Mouse (Mus musculus): ENCODE measurements around the gene Nat9. TPM values are rescaled to one million over a fixed set of nuclear protein-coding genes. Genes with fewer than 3 reads are reported as not detected.

Gene Nat9
- polyA plus RNA-seq, 1 experiment from 2014 or later, result 24.1 TPM

DNA sequence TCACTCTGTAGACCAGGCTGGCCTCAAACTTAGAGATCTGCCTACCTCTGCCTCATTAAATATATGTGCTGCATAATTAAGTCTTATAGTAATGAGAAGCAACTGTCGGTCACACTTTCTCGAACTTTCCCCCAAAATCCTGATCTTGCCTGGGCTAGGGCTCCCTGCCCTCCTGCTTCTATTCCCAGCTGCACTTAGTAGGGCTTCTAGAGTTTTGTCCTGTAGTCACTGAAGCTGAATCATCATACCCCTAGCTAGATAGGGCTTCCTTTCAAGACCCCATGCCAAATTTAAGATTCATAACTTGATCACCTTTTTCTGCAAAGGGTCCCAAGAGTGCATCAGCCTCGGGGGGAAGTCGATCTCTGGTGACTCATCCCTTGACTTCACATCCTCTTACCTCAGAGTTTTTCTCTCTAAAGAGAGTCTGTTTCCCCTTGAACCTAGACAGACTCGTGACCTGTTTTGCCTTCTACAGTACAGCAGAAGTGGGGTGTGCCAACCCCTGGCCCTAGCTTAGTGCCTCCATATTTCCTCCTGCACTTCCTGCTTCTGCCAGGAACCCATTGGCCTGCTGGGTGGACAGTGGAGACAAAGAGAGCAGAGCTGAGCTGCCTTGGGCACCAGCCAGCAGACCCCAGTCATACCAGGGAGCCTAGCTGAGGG is 48.9 kb downstream of the Nat9 start:
- Histone ChIP-seq H3K27me3 (no peaks in the 10 kb centered on the region), H3K9me3 (no peaks in the 10 kb centered on the region), H3K4me1 (replicated peaks) (no peaks in the 10 kb centered on the region), H3K36me3 (no peaks in the 10 kb centered on the region), H3K9ac (no peak overlapping the region), H3K4me3 (no peak overlapping the region), H3K4me2 (no peak overlapping the region), H3K27ac (replicated peaks) (no peak overlapping the region)
- WGBS, result 83% methylated on average over 5 of the region's 5 CpGs
- no peak for ATAC-seq (ENCODE audit: low read depth)

DNA sequence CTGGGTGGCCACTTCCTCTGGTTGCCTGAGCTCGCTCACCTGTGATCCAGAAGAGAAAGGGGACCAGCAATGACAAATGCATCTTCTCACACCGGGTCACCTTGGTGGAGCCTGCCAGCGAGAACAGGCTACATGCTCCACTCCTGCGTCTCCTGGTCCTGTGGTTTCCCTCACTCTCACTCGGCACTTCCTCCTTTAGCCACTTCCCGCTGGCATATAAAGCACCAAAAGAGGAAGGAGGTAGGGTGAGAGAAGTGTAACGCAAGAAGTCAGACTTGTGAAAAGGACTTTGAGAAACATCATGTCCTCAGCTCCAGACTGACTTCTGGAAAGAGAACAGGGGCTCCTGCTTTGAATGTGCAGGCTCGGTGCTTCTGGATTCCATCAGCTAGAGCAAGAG is 53.9 kb downstream of the Nat9 start, which contains the start of gene Cd300lf:
TSS of gene Cd300lf (minus strand) at position 193 of the 400 bp plus-strand sequence.
- Histone ChIP-seq H3K4me1 (replicated peaks) (no peaks in the 10 kb centered on the region), H3K4me3 (no peak within 1 kb of the TSS), H3K36me3 (no peaks in the 10 kb centered on the region), H3K27ac (replicated peaks) (no peak within 1 kb of the TSS), H3K9me3 (no peaks in the 10 kb centered on the region), H3K4me2 (no peak within 1 kb of the TSS), H3K9ac (no peak within 1 kb of the TSS), H3K27me3 (no peaks in the 10 kb centered on the region)
- no peak for ATAC-seq (ENCODE audit: low read depth)
- 72% methylated on average over 8 of the region's 8 CpGs for WGBS

Other genes starting within 250 kb of the Nat9 start
- not detected in 2 replicates for gene Cd300c, start 218.7 kb downstream of the Nat9 start, polyA plus RNA-seq (2015; fragmentation: Nextera tagmentation; extraction: Ambion mirVana)
- gene Cd300ld, start 197.9 kb downstream of the Nat9 start, polyA plus RNA-seq (2015; fragmentation: Nextera tagmentation; extraction: Ambion mirVana), result 0.22 TPM in 1 of 2 replicates, not detected in the other
- 1.5 and 1.9 TPM in 2 replicates for gene Cd300c2, start 186.0 kb downstream of the Nat9 start, polyA plus RNA-seq (2015; fragmentation: Nextera tagmentation; extraction: Ambion mirVana)
- gene Cd300ld2, start 171.7 kb downstream of the Nat9 start, polyA plus RNA-seq (2015; fragmentation: Nextera tagmentation; extraction: Ambion mirVana), result not detected in 2 replicates
- not detected in 2 replicates for gene Cd300ld4, start 160.8 kb downstream of the Nat9 start, polyA plus RNA-seq (2015; fragmentation: Nextera tagmentation; extraction: Ambion mirVana)
- gene Cd300ld5, start 150.1 kb downstream of the Nat9 start, polyA plus RNA-seq (2015; fragmentation: Nextera tagmentation; extraction: Ambion mirVana), result not detected in 2 replicates
- not detected in 2 replicates for gene Cd300ld3, start 139.4 kb downstream of the Nat9 start, polyA plus RNA-seq (2015; fragmentation: Nextera tagmentation; extraction: Ambion mirVana)
- gene Cd300e, start 125.7 kb downstream of the Nat9 start, polyA plus RNA-seq (2015; fragmentation: Nextera tagmentation; extraction: Ambion mirVana), result not detected in 2 replicates
- gene Rab37, start 96.4 kb downstream of the Nat9 start, polyA plus RNA-seq (2015; fragmentation: Nextera tagmentation; extraction: Ambion mirVana), result 0.69 and 1.1 TPM in 2 replicates
- 0.14 TPM in 1 of 2 replicates, not detected in the other for gene Cd300lf, start 53.9 kb downstream of the Nat9 start, polyA plus RNA-seq (2015; fragmentation: Nextera tagmentation; extraction: Ambion mirVana)
- gene Slc9a3r1, start 24.5 kb downstream of the Nat9 start, polyA plus RNA-seq (2015; fragmentation: Nextera tagmentation; extraction: Ambion mirVana), result 50.6 and 58.1 TPM in 2 replicates
- 11.6 and 11.8 TPM in 2 replicates for gene Tmem104, start 372 bp downstream of the Nat9 start, polyA plus RNA-seq (2015; fragmentation: Nextera tagmentation; extraction: Ambion mirVana)
- gene Grin2c, start 79.4 kb upstream of the Nat9 start, polyA plus RNA-seq (2015; fragmentation: Nextera tagmentation; extraction: Ambion mirVana), result 0.55 and 0.57 TPM in 2 replicates
- 19.4 and 20.4 TPM in 2 replicates for gene Fdxr, start 89.2 kb upstream of the Nat9 start, polyA plus RNA-seq (2015; fragmentation: Nextera tagmentation; extraction: Ambion mirVana)
- gene Fads6, start 109.8 kb upstream of the Nat9 start, polyA plus RNA-seq (2015; fragmentation: Nextera tagmentation; extraction: Ambion mirVana), result 0.65 and 1.1 TPM in 2 replicates
- gene Otop2, start 119.3 kb upstream of the Nat9 start, polyA plus RNA-seq (2015; fragmentation: Nextera tagmentation; extraction: Ambion mirVana), result not detected in 2 replicates
- 0.14 and 0.18 TPM in 2 replicates for gene Ush1g, start 134.2 kb upstream of the Nat9 start, polyA plus RNA-seq (2015; fragmentation: Nextera tagmentation; extraction: Ambion mirVana)
- 1.4 and 2.1 TPM in 2 replicates for gene Otop3, start 146.9 kb upstream of the Nat9 start, polyA plus RNA-seq (2015; fragmentation: Nextera tagmentation; extraction: Ambion mirVana)
- gene Hid1, start 179.9 kb upstream of the Nat9 start, polyA plus RNA-seq (2015; fragmentation: Nextera tagmentation; extraction: Ambion mirVana), result 41.5 and 44.6 TPM in 2 replicates
- 23.7 and 24.1 TPM in 2 replicates for gene Cdr2l, start 194.1 kb upstream of the Nat9 start, polyA plus RNA-seq (2015; fragmentation: Nextera tagmentation; extraction: Ambion mirVana)
- 182 and 203 TPM in 2 replicates for gene Mrpl58, start 215.9 kb upstream of the Nat9 start, polyA plus RNA-seq (2015; fragmentation: Nextera tagmentation; extraction: Ambion mirVana)
- 920 and 1,025 TPM in 2 replicates for gene Atp5h, start 232.1 kb upstream of the Nat9 start, polyA plus RNA-seq (2015; fragmentation: Nextera tagmentation; extraction: Ambion mirVana)
- 22.9 and 23.5 TPM in 2 replicates for gene Kctd2, start 232.3 kb upstream of the Nat9 start, polyA plus RNA-seq (2015; fragmentation: Nextera tagmentation; extraction: Ambion mirVana)